Mouse (Mus musculus) G1E (cell line): ENCODE results near the gene Pkd1l1.

Source experiments
- CTCF ChIP-seq: IDR thresholded peaks from 2 replicates; pipeline ENCODE4 v1.5.1; 2012; ENCODE audit warnings: low read depth, low read length, inconsistent platforms, mixed read lengths
- GATA1 ChIP-seq: IDR thresholded peaks from 2 replicates; pipeline ENCODE4 v1.6.1; 2012; ENCODE audit warnings: borderline replicate concordance, low read length, inconsistent platforms, mixed read lengths
- GATA2 ChIP-seq: IDR thresholded peaks from 2 replicates; pipeline ENCODE4 v1.6.1; 2012; ENCODE audit warnings: low read depth, low read length, inconsistent platforms, borderline replicate concordance

DNA sequence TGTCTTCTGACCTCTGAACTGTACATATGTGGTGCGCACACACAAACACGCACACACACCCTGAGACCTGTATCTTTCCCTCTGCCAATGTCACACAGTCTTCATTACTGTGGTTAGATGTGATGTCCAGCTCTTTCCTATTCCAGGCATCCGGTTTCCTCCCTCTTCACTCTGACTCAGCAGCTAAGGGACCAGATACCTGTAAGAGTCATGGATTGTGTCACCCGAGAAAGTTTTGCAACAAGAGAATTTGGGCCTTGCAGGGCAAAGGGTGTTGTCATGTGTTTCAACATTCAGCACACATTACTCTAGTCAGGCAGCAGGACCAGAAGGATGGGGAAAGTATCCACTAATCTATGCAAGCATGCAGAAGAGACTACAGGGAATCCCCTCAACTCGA lies 146.5 kb downstream of the Pkd1l1 start:
- no peak for TF ChIP-seq CTCF
- TF ChIP-seq GATA1 = no peak
- no peak for TF ChIP-seq GATA2
